Comparison of ENCODE assay signal across 10 mouse cellular contexts in the genomic region with DNA sequence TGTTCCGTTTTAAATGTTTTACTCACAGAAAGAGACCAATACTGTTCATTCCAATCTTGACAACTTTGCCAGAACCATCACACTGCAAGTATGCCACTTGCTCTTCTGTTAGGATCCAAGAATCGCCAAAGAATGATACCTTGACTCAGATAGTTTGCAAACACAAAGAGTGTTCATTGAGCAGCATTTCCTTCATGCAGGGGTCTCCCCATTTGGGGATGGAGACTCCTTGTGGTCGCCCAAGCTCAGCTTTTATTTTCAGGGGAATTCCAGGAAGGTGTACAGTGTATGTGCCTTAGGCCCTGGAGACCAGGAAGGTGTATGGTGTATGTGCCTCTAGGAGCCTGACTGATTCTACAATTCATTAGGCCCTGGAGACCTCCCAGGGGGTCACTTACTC. TPM values are rescaled to one million over a fixed set of nuclear protein-coding genes. Genes with fewer than 3 reads are reported as not detected.
DNase-seq lines count a peak whose midpoint lies in the region; ATAC-seq lines count a peak whose summit lies in the region.
"Had no signal": no experiment of that assay in that cellular context is flagged by ENCODE, and none has a peak within 500 bp of the region (broad histone marks: within the 10 kb centered on the region; RNA-seq: fewer than 3 reads in every experiment).

No protein-coding gene starts in this region.

- H3K27me3 ChIP-seq in kidney, embryonic 14.5 days (ENCODE audit: control insufficient read depth, insufficient read depth, low read length): no peaks in the 10 kb centered on the region

- H3K9ac ChIP-seq in kidney, embryonic 14.5 days (ENCODE audit: low read depth, low read length): peak overlapping the region; percentile 79; the same call in 1 of the 2 replicates

- H3K27ac ChIP-seq in kidney, embryonic 14.5 days (ENCODE audit: low read depth, low read length): peak overlapping the region; percentile 55; the same call in 1 of the 2 replicates
- H3K27ac ChIP-seq in brown adipose tissue, adult 24 weeks (replicated peaks; ENCODE audit: low read depth, low read length): no peak overlapping the region

- H3K4me1 ChIP-seq in kidney, embryonic 14.5 days (ENCODE audit: control insufficient read depth, insufficient read depth, low read length): 0 out of 2 replicates have a peak, but pooled peaks cover 6% of the 10 kb centered on the region
- H3K4me1 ChIP-seq in brown adipose tissue, adult 24 weeks (ENCODE audit: control insufficient read depth, insufficient read depth, insufficient read length, low read length): peaks cover 6% of the 10 kb centered on the region; the same call in 1 of the 2 replicates

- ATAC-seq in kidney, embryonic 14.5 days (ENCODE audit: low FRiP score, low TSS enrichment): peak; percentile 53; the same call in 1 of the 2 replicates
- no peak for ATAC-seq in granulocyte monocyte progenitor cell, adult 5-6 weeks (replicated peaks; ENCODE audit: poor library complexity, severe bottlenecking)

- peak overlapping the region; percentile 70 for H3K4me2 ChIP-seq in kidney, embryonic 14.5 days (replicated peaks; ENCODE audit: low read depth, low read length)

- peaks cover 12% of the 10 kb centered on the region for H3K36me3 ChIP-seq in kidney, embryonic 14.5 days (ENCODE audit: control insufficient read depth, insufficient read depth, low read length)

- WGBS in kidney, embryonic 14.5 days: 47% methylated on average over 3 of the region's 3 CpGs

- no peaks in the 10 kb centered on the region for H3K9me3 ChIP-seq in kidney, embryonic 14.5 days (ENCODE audit: control insufficient read depth, low read length)

- DNase-seq in kidney, postnatal 36 days: no peak
- DNase-seq in induced T-regulatory cell, adult 2 months (ENCODE audit: low read depth): peak; percentile 38
- DNase-seq in naive thymus-derived CD4-positive, alpha-beta T cell, adult 2 months (ENCODE audit: low read depth): peak; percentile 12
- DNase-seq in cerebellum, adult 9-10 months: no peak
- DNase-seq in spleen, postnatal 14 days (ENCODE audit: low spot score in 2 of 2): no peak

- peak overlapping the region; percentile 91 for H3K4me3 ChIP-seq in kidney, embryonic 14.5 days (ENCODE audit: low read length)
- H3K4me3 ChIP-seq in brown adipose tissue, adult 24 weeks (ENCODE audit: insufficient read depth, low read depth, low read length): peak overlapping the region; percentile 70

RNA-seq across cellular contexts. Expression of a gene that starts 0.8 kb away (rescaled TPM):
- polyA plus RNA-seq in kidney, embryonic 14.5 days (2014; fragmentation: Nextera tagmentation; extraction: Ambion mirVana): 23.4 and 30.4 TPM in 2 replicates
- 8.1 and 8.5 TPM in 2 replicates for polyA plus RNA-seq in brown adipose tissue, adult 24 weeks (2012; ENCODE audit: insufficient read depth, insufficient read length, missing spikeins)
- total RNA-seq in granulocyte monocyte progenitor cell, adult 5-6 weeks (2014; fragmentation: Nextera tagmentation): 15.8 and 19.5 TPM in 2 replicates
- total RNA-seq in granulocyte monocyte progenitor cell, adult 5-6 weeks (2017): 12.1 and 16.2 TPM in 2 replicates

RNA-seq across cellular contexts. Expression of a gene that starts 25.3 kb away (rescaled TPM):
- not detected in 2 replicates for polyA plus RNA-seq in kidney, embryonic 14.5 days (2014; fragmentation: Nextera tagmentation; extraction: Ambion mirVana)
- not detected in 2 replicates for polyA plus RNA-seq in brown adipose tissue, adult 24 weeks (2012; ENCODE audit: insufficient read depth, insufficient read length, missing spikeins)
- not detected in 2 replicates for total RNA-seq in granulocyte monocyte progenitor cell, adult 5-6 weeks (2014; fragmentation: Nextera tagmentation)
- not detected in 2 replicates for total RNA-seq in granulocyte monocyte progenitor cell, adult 5-6 weeks (2017)
- total RNA-seq: adrenal gland, adult 2 months; left cerebral cortex, postnatal 10 days had no signal
- polyA plus RNA-seq: adrenal gland, adult 2 months had no signal

RNA-seq across cellular contexts. Expression of a gene that starts 48.7 kb away (rescaled TPM):
- polyA plus RNA-seq in kidney, embryonic 14.5 days (2014; fragmentation: Nextera tagmentation; extraction: Ambion mirVana): not detected in 2 replicates
- polyA plus RNA-seq in brown adipose tissue, adult 24 weeks (2012; ENCODE audit: insufficient read depth, insufficient read length, missing spikeins): not detected in 2 replicates
- not detected in 2 replicates for total RNA-seq in granulocyte monocyte progenitor cell, adult 5-6 weeks (2014; fragmentation: Nextera tagmentation)
- not detected in 2 replicates for total RNA-seq in granulocyte monocyte progenitor cell, adult 5-6 weeks (2017)
- total RNA-seq: adrenal gland, adult 2 months; left cerebral cortex, postnatal 10 days had no signal
- polyA plus RNA-seq: adrenal gland, adult 2 months had no signal

Comparison
In these comparisons a context has a peak if more than half of its experiments do, and no peak if none do; other contexts are left out.
1. DNase-seq: peak in induced T-regulatory cell, adult 2 months (single experiment) and naive thymus-derived CD4-positive, alpha-beta T cell, adult 2 months (single experiment); none in kidney, postnatal 36 days (0 of 2), cerebellum, adult 9-10 months (single experiment) and spleen, postnatal 14 days (0 of 2).